ENCODE assay signal across 8 mouse cellular contexts in the genomic region with DNA sequence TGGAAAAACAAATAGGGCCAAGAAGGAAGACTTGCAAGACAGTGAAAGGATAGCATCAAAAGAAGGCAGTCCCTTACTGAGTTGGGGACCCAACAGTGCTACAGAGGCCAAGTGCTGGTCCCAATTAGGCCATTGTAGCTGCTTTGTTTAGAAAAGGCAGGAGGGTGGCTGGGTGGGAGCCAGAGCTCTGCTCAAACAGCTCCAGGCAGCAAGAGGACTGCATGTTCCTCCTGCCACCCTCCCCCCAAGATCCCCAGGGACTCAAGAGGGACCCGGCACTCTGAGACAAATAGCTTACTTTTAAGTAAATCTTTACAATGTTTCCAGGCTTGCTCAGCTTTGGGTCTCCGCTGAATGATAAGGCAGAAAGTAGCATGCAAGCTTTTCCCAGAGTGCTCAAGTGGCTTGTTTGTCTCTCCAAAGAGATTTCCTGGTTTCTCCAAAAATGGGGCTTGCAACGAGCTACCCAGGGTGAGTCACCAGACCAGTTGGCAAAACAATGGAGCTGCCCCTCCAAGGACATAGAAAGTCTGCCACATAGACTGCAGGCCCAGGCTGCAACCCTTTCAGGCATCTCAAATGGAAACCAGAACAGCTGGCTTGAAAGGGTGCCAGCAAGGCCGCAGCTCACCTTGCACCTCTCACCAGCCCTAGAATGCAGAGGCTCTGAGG. TPM values are rescaled to one million over a fixed set of nuclear protein-coding genes. Genes with fewer than 3 reads are reported as not detected.
DNase-seq lines count a peak whose midpoint lies in the region; ATAC-seq and TF ChIP-seq lines count a peak whose summit lies in the region.

No protein-coding gene starts in this region.

- H3K4me3 ChIP-seq in heart, embryonic 15.5 days: no peak overlapping the region
- H3K4me3 ChIP-seq in olfactory bulb, adult 2 months (ENCODE audit: insufficient read depth, low read depth, low read length): no peak overlapping the region
- H3K4me3 ChIP-seq in thymus, adult 2 months (ENCODE audit: control insufficient read depth, insufficient read depth, low read length): no peak overlapping the region

- no peak overlapping the region for H3K4me2 ChIP-seq in heart, embryonic 15.5 days

- no peaks in the 10 kb centered on the region for H3K36me3 ChIP-seq in heart, embryonic 15.5 days
- H3K36me3 ChIP-seq in thymus, adult 2 months (ENCODE audit: control insufficient read depth, insufficient read depth, low read length): no peaks in the 10 kb centered on the region

- H3K27ac ChIP-seq in heart, embryonic 15.5 days: peak overlapping the region; percentile 40; the same call in 1 of the 2 replicates
- peak overlapping the region; percentile 33 for H3K27ac ChIP-seq in olfactory bulb, adult 2 months (ENCODE audit: insufficient read depth, low read depth, low read length)
- H3K27ac ChIP-seq in thymus, adult 2 months (ENCODE audit: control insufficient read depth, insufficient read depth, low read length): no peak overlapping the region

- H3K9ac ChIP-seq in heart, embryonic 15.5 days: no peak overlapping the region

- no peaks in the 10 kb centered on the region for H3K27me3 ChIP-seq in heart, embryonic 15.5 days
- H3K27me3 ChIP-seq in thymus, adult 2 months (ENCODE audit: control insufficient read depth, insufficient read depth, low read length): no peaks in the 10 kb centered on the region

- peaks cover 9% of the 10 kb centered on the region; the same call in 1 of the 2 replicates for H3K4me1 ChIP-seq in heart, embryonic 15.5 days (replicated peaks)
- H3K4me1 ChIP-seq in olfactory bulb, adult 2 months (ENCODE audit: control insufficient read depth, insufficient read depth, low read length): peaks cover 14% of the 10 kb centered on the region
- H3K4me1 ChIP-seq in thymus, adult 2 months (replicated peaks; ENCODE audit: control insufficient read depth, insufficient read depth, low read length): no peaks in the 10 kb centered on the region

- WGBS in heart, embryonic 15.5 days: 36% methylated on average over 4 of the region's 4 CpGs
- WGBS in olfactory bulb, adult 2 months: 49% methylated on average over 4 of the region's 4 CpGs
- 94% methylated on average over 4 of the region's 4 CpGs for WGBS in thymus, adult 2 months

- TF ChIP-seq CTCF in olfactory bulb, adult 2 months (IDR thresholded peaks at IDR 0.05; ENCODE audit: insufficient read depth, low read depth, low read length): no peak
- no peak for TF ChIP-seq CTCF in thymus, adult 2 months (IDR thresholded peaks at IDR 0.05; ENCODE audit: borderline replicate concordance, control insufficient read depth, extremely low read depth, insufficient read depth, low read length, poor library complexity)

- intact Hi-C loops in left cerebral cortex, postnatal 10 days (cut with DNase I): no loop called here
- intact Hi-C loops in left cerebral cortex, postnatal 4 days (cut with DNase I): no loop called here

- peak; percentile 36 to 78 for DNase-seq in left cerebral cortex, postnatal 10 days (ENCODE audit: extremely low spot score in 1 of 2, low spot score in 2 of 2)
- no peak for DNase-seq in left cerebral cortex, postnatal 4 days
- DNase-seq in brain, adult 2 months (ENCODE audit: low read depth, low spot score): peak; percentile 39
- DNase-seq in spleen, adult 18-20 months: no peak
- no peak for DNase-seq in thymus, adult 2 months
- DNase-seq in neural tube, embryonic 10.5 days (ENCODE audit: extremely low spot score, low spot score): no peak

- TF ChIP-seq POLR2A in olfactory bulb, adult 2 months (IDR thresholded peaks at IDR 0.05; ENCODE audit: insufficient read depth, low read depth, low read length): no peak
- TF ChIP-seq POLR2A in thymus, adult 2 months (IDR thresholded peaks at IDR 0.05; ENCODE audit: control insufficient read depth, extremely low read depth, insufficient read depth, low read length, poor library complexity): no peak

- H3K9me3 ChIP-seq in heart, embryonic 15.5 days (replicated peaks): no peaks in the 10 kb centered on the region

- 0 out of 2 replicates have a peak, but pooled peaks have one; percentile 39 for ATAC-seq in heart, embryonic 15.5 days (replicated peaks; ENCODE audit: insufficient number of reproducible peaks, insufficient read depth, low FRiP score, low read depth)

RNA-seq across cellular contexts. Expression of a gene that starts 23.0 kb away (rescaled TPM):
- total RNA-seq in left cerebral cortex, postnatal 10 days (2021): under 1 TPM; 0.36 to 0.54 TPM
- total RNA-seq in left cerebral cortex, postnatal 4 days (2021): under 1 TPM; 0.30 to 0.46 TPM
- 2.0 and 3.6 TPM in 2 replicates for polyA plus RNA-seq in heart, embryonic 15.5 days (2015; fragmentation: Nextera tagmentation; extraction: Ambion mirVana)
- polyA plus RNA-seq in olfactory bulb, adult 2 months (2012; ENCODE audit: insufficient read depth, insufficient read length, low replicate concordance, missing spikeins): not detected in 2 replicates
- polyA plus RNA-seq in thymus, adult 2 months (2012; rRNA removed): 2.4 and 3.4 TPM in 2 replicates

RNA-seq across cellular contexts. Expression of a gene that starts 27.4 kb away (rescaled TPM):
- 100 to 1,000 TPM; 118 to 121 TPM for total RNA-seq in left cerebral cortex, postnatal 10 days (2021)
- 10 to 100 TPM; 75.2 to 79.1 TPM for total RNA-seq in left cerebral cortex, postnatal 4 days (2021)
- 26.0 and 33.0 TPM in 2 replicates for polyA plus RNA-seq in heart, embryonic 15.5 days (2015; fragmentation: Nextera tagmentation; extraction: Ambion mirVana)
- not detected in 2 replicates for polyA plus RNA-seq in olfactory bulb, adult 2 months (2012; ENCODE audit: insufficient read depth, insufficient read length, low replicate concordance, missing spikeins)
- polyA plus RNA-seq in thymus, adult 2 months (2012; rRNA removed): 18.0 and 26.4 TPM in 2 replicates

RNA-seq across cellular contexts. Expression of a gene that starts 34.1 kb away (rescaled TPM):
- 100 to 1,000 TPM; 155 to 166 TPM for total RNA-seq in left cerebral cortex, postnatal 10 days (2021)
- 100 to 1,000 TPM; 109 to 112 TPM for total RNA-seq in left cerebral cortex, postnatal 4 days (2021)
- polyA plus RNA-seq in heart, embryonic 15.5 days (2015; fragmentation: Nextera tagmentation; extraction: Ambion mirVana): 287 and 387 TPM in 2 replicates
- polyA plus RNA-seq in olfactory bulb, adult 2 months (2012; ENCODE audit: insufficient read depth, insufficient read length, low replicate concordance, missing spikeins): not detected in 2 replicates
- 44.8 and 50.3 TPM in 2 replicates for polyA plus RNA-seq in thymus, adult 2 months (2012; rRNA removed)

Comparison
In these comparisons a context has a peak if more than half of its experiments do, and no peak if none do; other contexts are left out.
1. DNase-seq: peak in left cerebral cortex, postnatal 10 days (2 of 2) and brain, adult 2 months (single experiment); none in left cerebral cortex, postnatal 4 days (single experiment), spleen, adult 18-20 months (0 of 2), thymus, adult 2 months (single experiment) and neural tube, embryonic 10.5 days (single experiment).
2. RNA of a gene that starts 27.4 kb away (polyA plus RNA-seq): 26.0 to 33.0 TPM in heart, embryonic 15.5 days and 18.0 to 26.4 TPM in thymus, adult 2 months; not detected in olfactory bulb, adult 2 months; every median in the first group is over 10 times any median in the second.